Mouse (Mus musculus): ENCODE results near the gene Pxn.

- TF ChIP-seq CTCF (IDR thresholded peaks at IDR 0.05; ENCODE audit: control insufficient read depth, insufficient read depth, insufficient read length) (no peak), CEBPB (IDR thresholded peaks at IDR 0.05; ENCODE audit: low read depth) (no peak), MYOD1 (IDR thresholded peaks at IDR 0.05; ENCODE audit: control insufficient read depth, insufficient read length, low read depth) (no peak), USF1 (IDR thresholded peaks at IDR 0.05; ENCODE audit: low read depth) (no peak), MAX (IDR thresholded peaks at IDR 0.05) (no peak), MYOG (IDR thresholded peaks at IDR 0.05; ENCODE audit: control insufficient read depth, extremely low read depth, insufficient read length) (no peak), FOSL1 (IDR thresholded peaks at IDR 0.05; ENCODE audit: insufficient read depth, low read length, poor library complexity, severe bottlenecking) (no peak)
Observed at GRCm38 (mm10) chr5:115464408-115465115, 41.9 kb upstream of the Pxn start.
